Mouse (Mus musculus): ENCODE measurements around the gene Tcf20. TPM values are rescaled to one million over a fixed set of nuclear protein-coding genes. Genes with fewer than 3 reads are reported as not detected.
A peak's percentile ranks its signal among the peaks of the same experiment; 100 is the strongest.

Gene Tcf20
- polyA plus RNA-seq, 1 experiment: 108 TPM

- Histone ChIP-seq H3K4me3 (ENCODE audit: low read depth, low read length) (no peak overlapping the region), H3K27ac (ENCODE audit: insufficient read depth, low read length) (no peak overlapping the region), H3K36me3 (ENCODE audit: control insufficient read depth, insufficient read depth, low read length, poor library complexity, severe bottlenecking) (no peaks in the 10 kb centered on the region), H3K27me3 (ENCODE audit: control insufficient read depth, insufficient read depth, low read length, poor library complexity, severe bottlenecking) (no peaks in the 10 kb centered on the region), H3K4me1 (ENCODE audit: control insufficient read depth, insufficient read depth, low read length) (no peaks in the 10 kb centered on the region), H3K9ac (ENCODE audit: low read depth, poor library complexity, severe bottlenecking) (no peak overlapping the region), H3K9me3 (replicated peaks; ENCODE audit: control insufficient read depth, insufficient read depth, low read length, poor library complexity, severe bottlenecking) (no peaks in the 10 kb centered on the region)
- TF ChIP-seq POLR2A (IDR thresholded peaks at IDR 0.05; ENCODE audit: insufficient read depth, low read length) (no peak), EP300 (IDR thresholded peaks at IDR 0.05; ENCODE audit: insufficient read depth, low read depth, low read length) (no peak), CTCF (IDR thresholded peaks at IDR 0.05; ENCODE audit: low read depth, low read length) (no peak)
Measured at GRCm38 (mm10) chr15:82981676-82982520, 5.8 kb downstream of the Tcf20 start.

- Histone ChIP-seq H3K27ac (ENCODE audit: insufficient read depth, low read length) (no peak overlapping the region), H3K4me3 (ENCODE audit: low read depth, low read length) (no peak overlapping the region), H3K4me1 (ENCODE audit: control insufficient read depth, insufficient read depth, low read length) (no peaks in the 10 kb centered on the region), H3K9ac (ENCODE audit: low read depth, poor library complexity, severe bottlenecking) (no peak overlapping the region), H3K9me3 (replicated peaks; ENCODE audit: control insufficient read depth, insufficient read depth, low read length, poor library complexity, severe bottlenecking) (no peaks in the 10 kb centered on the region), H3K27me3 (ENCODE audit: control insufficient read depth, insufficient read depth, low read length, poor library complexity, severe bottlenecking) (no peaks in the 10 kb centered on the region), H3K36me3 (ENCODE audit: control insufficient read depth, insufficient read depth, low read length, poor library complexity, severe bottlenecking) (no peaks in the 10 kb centered on the region)
- TF ChIP-seq CTCF (IDR thresholded peaks at IDR 0.05; ENCODE audit: low read depth, low read length) (no peak), POLR2A (IDR thresholded peaks at IDR 0.05; ENCODE audit: insufficient read depth, low read length) (no peak), EP300 (IDR thresholded peaks at IDR 0.05; ENCODE audit: insufficient read depth, low read depth, low read length) (no peak)
Measured at GRCm38 (mm10) chr15:82979531-82979930, 8.1 kb downstream of the Tcf20 start.

GRCm38 (mm10) chr15:82974471-82974870 lies 13.2 kb downstream of the Tcf20 start:
- H3K4me3 ChIP-seq (ENCODE audit: low read depth, low read length): no peak overlapping the region
- no peaks in the 10 kb centered on the region for H3K27me3 ChIP-seq (ENCODE audit: control insufficient read depth, insufficient read depth, low read length, poor library complexity, severe bottlenecking)
- no peaks in the 10 kb centered on the region for H3K9me3 ChIP-seq (replicated peaks; ENCODE audit: control insufficient read depth, insufficient read depth, low read length, poor library complexity, severe bottlenecking)
- no peak overlapping the region for H3K27ac ChIP-seq (ENCODE audit: insufficient read depth, low read length)
- no peaks in the 10 kb centered on the region for H3K4me1 ChIP-seq (ENCODE audit: control insufficient read depth, insufficient read depth, low read length)
- no peak overlapping the region for H3K9ac ChIP-seq (ENCODE audit: low read depth, poor library complexity, severe bottlenecking)
- H3K36me3 ChIP-seq (ENCODE audit: control insufficient read depth, insufficient read depth, low read length, poor library complexity, severe bottlenecking): no peaks in the 10 kb centered on the region
- TF ChIP-seq POLR2A (IDR thresholded peaks at IDR 0.05; ENCODE audit: insufficient read depth, low read length) (no peak), EP300 (IDR thresholded peaks at IDR 0.05; ENCODE audit: insufficient read depth, low read depth, low read length) (no peak), CTCF (IDR thresholded peaks at IDR 0.05; ENCODE audit: low read depth, low read length) (no peak)

GRCm38 (mm10) chr15:82969206-82969721 lies 18.4 kb downstream of the Tcf20 start:
- Histone ChIP-seq H3K4me1 (ENCODE audit: control insufficient read depth, insufficient read depth, low read length) (no peaks in the 10 kb centered on the region), H3K27ac (ENCODE audit: insufficient read depth, low read length) (no peak overlapping the region), H3K36me3 (ENCODE audit: control insufficient read depth, insufficient read depth, low read length, poor library complexity, severe bottlenecking) (no peaks in the 10 kb centered on the region), H3K9ac (ENCODE audit: low read depth, poor library complexity, severe bottlenecking) (no peak overlapping the region), H3K4me3 (ENCODE audit: low read depth, low read length) (no peak overlapping the region), H3K9me3 (replicated peaks; ENCODE audit: control insufficient read depth, insufficient read depth, low read length, poor library complexity, severe bottlenecking) (no peaks in the 10 kb centered on the region), H3K27me3 (ENCODE audit: control insufficient read depth, insufficient read depth, low read length, poor library complexity, severe bottlenecking) (no peaks in the 10 kb centered on the region)
- TF ChIP-seq CTCF (IDR thresholded peaks at IDR 0.05; ENCODE audit: low read depth, low read length) (no peak), POLR2A (IDR thresholded peaks at IDR 0.05; ENCODE audit: insufficient read depth, low read length) (no peak), EP300 (IDR thresholded peaks at IDR 0.05; ENCODE audit: insufficient read depth, low read depth, low read length) (no peak)

- TF ChIP-seq EP300 (IDR thresholded peaks at IDR 0.05; ENCODE audit: insufficient read depth, low read depth, low read length): no peak
- TF ChIP-seq CTCF (IDR thresholded peaks at IDR 0.05; ENCODE audit: low read depth, low read length): no peak
- TF ChIP-seq POLR2A (IDR thresholded peaks at IDR 0.05; ENCODE audit: insufficient read depth, low read length): no peak
- Histone ChIP-seq H3K36me3 (ENCODE audit: control insufficient read depth, insufficient read depth, low read length, poor library complexity, severe bottlenecking) (no peaks in the 10 kb centered on the region), H3K9ac (ENCODE audit: low read depth, poor library complexity, severe bottlenecking) (peak overlapping the region; percentile 55), H3K9me3 (replicated peaks; ENCODE audit: control insufficient read depth, insufficient read depth, low read length, poor library complexity, severe bottlenecking) (no peaks in the 10 kb centered on the region), H3K27ac (ENCODE audit: insufficient read depth, low read length) (no peak overlapping the region), H3K4me1 (ENCODE audit: control insufficient read depth, insufficient read depth, low read length) (no peaks in the 10 kb centered on the region), H3K4me3 (ENCODE audit: low read depth, low read length) (peak overlapping the region; percentile 19), H3K27me3 (ENCODE audit: control insufficient read depth, insufficient read depth, low read length, poor library complexity, severe bottlenecking) (no peaks in the 10 kb centered on the region)
Measured at GRCm38 (mm10) chr15:82968449-82968848, 19.2 kb downstream of the Tcf20 start.

- TF ChIP-seq CTCF (IDR thresholded peaks at IDR 0.05; ENCODE audit: low read depth, low read length) (no peak), EP300 (IDR thresholded peaks at IDR 0.05; ENCODE audit: insufficient read depth, low read depth, low read length) (no peak), POLR2A (IDR thresholded peaks at IDR 0.05; ENCODE audit: insufficient read depth, low read length) (no peak)
- peak overlapping the region; percentile 55 for H3K9ac ChIP-seq (ENCODE audit: low read depth, poor library complexity, severe bottlenecking)
- no peak overlapping the region for H3K4me3 ChIP-seq (ENCODE audit: low read depth, low read length)
- H3K27ac ChIP-seq (ENCODE audit: insufficient read depth, low read length): no peak overlapping the region
- H3K9me3 ChIP-seq (replicated peaks; ENCODE audit: control insufficient read depth, insufficient read depth, low read length, poor library complexity, severe bottlenecking): no peaks in the 10 kb centered on the region
- H3K27me3 ChIP-seq (ENCODE audit: control insufficient read depth, insufficient read depth, low read length, poor library complexity, severe bottlenecking): no peaks in the 10 kb centered on the region
- no peaks in the 10 kb centered on the region for H3K36me3 ChIP-seq (ENCODE audit: control insufficient read depth, insufficient read depth, low read length, poor library complexity, severe bottlenecking)
- H3K4me1 ChIP-seq (ENCODE audit: control insufficient read depth, insufficient read depth, low read length): no peaks in the 10 kb centered on the region
Measured at GRCm38 (mm10) chr15:82967947-82968346, 19.7 kb downstream of the Tcf20 start.

Data from ES-Bruce4 (cell line).